Mouse (Mus musculus) stomach, embryonic 15.5 days (tissue): ENCODE measurements around the gene Myh9. TPM values are rescaled to one million over a fixed set of nuclear protein-coding genes. Genes with fewer than 3 reads are reported as not detected.

Experiments used
- ATAC-seq: fragments of 200-750 bp; cut with Nextera tagmentation; 2 replicates; pipeline ENCODE4 v1.8.0; 2017; ENCODE audit warnings: low read depth, moderate number of reproducible peaks, moderate TSS enrichment; ENCODE audit not compliant: insufficient read depth, low FRiP score
- H3K27ac ChIP-seq: fragments of 300-500 bp; sonication (generic); 2 replicates; pipeline ENCODE4 v1.5.1; 2015; ENCODE audit warnings: mild to moderate bottlenecking, inconsistent platforms
- H3K27me3 ChIP-seq: fragments of 300-500 bp; sonication (generic); replicated peaks from 2 replicates; pipeline ENCODE4 v1.6.1; 2015; ENCODE audit warnings: inconsistent platforms
- H3K36me3 ChIP-seq: fragments of 300-500 bp; sonication (generic); 2 replicates; pipeline ENCODE4 v1.6.1; 2015; ENCODE audit warnings: inconsistent platforms
- H3K4me1 ChIP-seq: fragments of 300-500 bp; sonication (generic); 2 replicates; pipeline ENCODE4 v1.6.1; 2015; ENCODE audit warnings: inconsistent platforms
- H3K4me2 ChIP-seq: fragments of 300-500 bp; sonication (generic); 2 replicates; pipeline ENCODE4 v1.6.1; 2015; ENCODE audit warnings: mild to moderate bottlenecking, inconsistent platforms
- H3K4me3 ChIP-seq: fragments of 300-500 bp; sonication (generic); replicated peaks from 2 replicates; pipeline ENCODE4 v1.5.1; 2015; ENCODE audit warnings: inconsistent platforms
- H3K9ac ChIP-seq: fragments of 300-500 bp; sonication (generic); 2 replicates; pipeline ENCODE4 v1.6.1; 2015; ENCODE audit warnings: inconsistent platforms
- H3K9me3 ChIP-seq: fragments of 300-500 bp; sonication (generic); 2 replicates; pipeline ENCODE4 v1.6.1; 2016; ENCODE audit warnings: inconsistent platforms
- WGBS: fragments of 180-500 bp; shearing (Covaris S2); methylation state at CpG from one replicate; pipeline ENCODE4 v1.1.7; 2015; 5-methylcytosine and 5-hydroxymethylcytosine counted together
- polyA plus RNA-seq: library from polyadenylated mRNA; unstranded; fragments of >200 nt; fragmentation: Nextera tagmentation; extraction: Ambion mirVana; gene quantifications from 2 replicates; pipeline ENCODE4 v1.2.1, GENCODE M21; 2015

Myh9 gene
- polyA plus RNA-seq, 1 experiment from 2014 or later, result 57.0 TPM

DNA sequence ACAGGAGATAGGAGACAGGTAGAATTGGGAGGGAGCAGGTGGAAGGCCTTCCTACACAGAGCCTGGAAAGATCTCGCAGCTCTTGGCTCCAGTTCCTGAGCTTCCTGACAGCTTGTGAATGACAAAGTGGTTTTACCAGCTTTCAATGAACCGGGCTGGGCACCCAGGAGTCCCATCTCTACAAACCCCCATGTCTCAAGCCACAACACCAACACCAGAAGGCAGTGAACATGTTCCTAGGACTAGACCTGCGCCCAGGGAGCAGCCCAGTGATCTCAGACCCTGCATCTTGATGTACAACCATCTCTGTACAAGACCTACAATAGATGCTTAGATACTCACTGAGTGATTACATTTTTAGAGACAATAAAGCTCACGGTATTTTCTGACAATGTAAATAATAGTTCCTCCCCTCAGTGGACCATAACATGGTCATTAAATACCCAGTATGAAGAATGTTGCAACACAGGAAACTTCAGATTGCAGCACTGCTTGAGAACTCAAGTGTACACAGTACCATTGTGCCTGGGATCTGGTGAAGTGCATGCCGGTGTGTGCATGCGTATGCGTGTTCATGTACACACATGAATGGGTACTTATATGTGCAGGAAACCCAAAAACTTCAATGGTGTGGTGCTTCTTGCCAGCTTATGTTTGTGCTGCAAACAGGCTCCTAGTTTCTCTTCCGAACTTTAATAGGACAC lies 10.1 kb downstream of the Myh9 start:
- Histone ChIP-seq H3K9me3 (no peaks in the 10 kb centered on the region), H3K9ac (no peak overlapping the region), H3K27ac (peak overlapping the region; percentile 74), H3K4me1 (peaks cover 80% of the 10 kb centered on the region), H3K4me2 (0 out of 2 replicates have a peak overlapping the region, but pooled peaks have one; percentile 21), H3K36me3 (no peaks in the 10 kb centered on the region), H3K4me3 (no peak overlapping the region), H3K27me3 (no peaks in the 10 kb centered on the region)
- WGBS, result 62% methylated on average over 8 of the region's 8 CpGs
- no peak for ATAC-seq

- no peaks in the 10 kb centered on the region for H3K36me3 ChIP-seq
These were observed 10.8 kb downstream of the Myh9 start for GRCm38 (mm10) chr15:77831138-77831579.

GRCm38 (mm10) chr15:77830481-77831137 lies 11.4 kb downstream of the Myh9 start:
- Histone ChIP-seq H3K4me2 (peak overlapping the region; percentile 17; the same call in 1 of the 2 replicates), H3K27ac (peak overlapping the region; percentile 49), H3K36me3 (no peaks in the 10 kb centered on the region), H3K4me3 (no peak overlapping the region), H3K4me1 (peaks cover 71% of the 10 kb centered on the region), H3K27me3 (no peaks in the 10 kb centered on the region), H3K9ac (no peak overlapping the region), H3K9me3 (no peaks in the 10 kb centered on the region)
- no peak for ATAC-seq
- WGBS, result 64% methylated on average over 5 of the region's 5 CpGs

More at GRCm38 (mm10) chr15:77831138-77831579, 10.8 kb downstream of the Myh9 start:
- WGBS, result 53% methylated on average over 2 of the region's 2 CpGs
- Histone ChIP-seq H3K4me2 (peak overlapping the region; percentile 17; the same call in 1 of the 2 replicates), H3K9me3 (no peaks in the 10 kb centered on the region), H3K27me3 (no peaks in the 10 kb centered on the region), H3K27ac (peak overlapping the region; percentile 74), H3K4me1 (peaks cover 77% of the 10 kb centered on the region), H3K9ac (no peak overlapping the region), H3K4me3 (no peak overlapping the region)
- ATAC-seq, result no peak

DNA sequence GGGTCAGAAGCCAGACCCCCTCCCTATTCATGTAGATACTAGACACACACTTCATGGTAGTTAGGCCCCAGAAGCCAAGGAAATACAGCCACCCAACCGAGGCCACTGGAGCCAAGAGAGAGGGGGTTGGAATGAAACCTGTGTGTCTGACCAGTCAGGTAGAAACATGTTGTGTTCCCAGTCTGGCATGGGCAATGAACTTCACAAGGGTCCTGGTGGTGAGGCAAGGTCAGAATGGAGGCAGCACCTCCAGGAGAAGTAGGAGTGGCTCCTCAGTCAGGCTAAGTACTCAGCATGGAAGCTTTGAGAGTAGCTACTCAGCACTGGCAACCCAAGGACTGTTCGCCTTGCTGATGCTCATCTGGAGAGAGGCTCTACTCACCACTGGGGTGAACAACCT lies 12.4 kb downstream of the Myh9 start:
- Histone ChIP-seq H3K4me3 (no peak overlapping the region), H3K4me2 (no peak overlapping the region), H3K36me3 (no peaks in the 10 kb centered on the region), H3K27ac (peak overlapping the region; percentile 60), H3K4me1 (peaks cover 67% of the 10 kb centered on the region), H3K9ac (no peak overlapping the region), H3K27me3 (no peaks in the 10 kb centered on the region), H3K9me3 (no peaks in the 10 kb centered on the region)
- no peak for ATAC-seq
- WGBS, result 62% methylated on average over 2 of the region's 2 CpGs

- no peaks in the 10 kb centered on the region for H3K9me3 ChIP-seq
- H3K27ac ChIP-seq, result no peak overlapping the region
- no peak overlapping the region for H3K4me2 ChIP-seq
- no peaks in the 10 kb centered on the region for H3K36me3 ChIP-seq
- peaks cover 69% of the 10 kb centered on the region for H3K4me1 ChIP-seq
- H3K27me3 ChIP-seq, result no peaks in the 10 kb centered on the region
- 91% methylated on average over 6 of the region's 6 CpGs for WGBS
- no peak overlapping the region for H3K9ac ChIP-seq
- H3K4me3 ChIP-seq, result no peak overlapping the region
- ATAC-seq, result no peak
These were observed 13.1 kb downstream of the Myh9 start for GRCm38 (mm10) chr15:77828910-77829309.

DNA sequence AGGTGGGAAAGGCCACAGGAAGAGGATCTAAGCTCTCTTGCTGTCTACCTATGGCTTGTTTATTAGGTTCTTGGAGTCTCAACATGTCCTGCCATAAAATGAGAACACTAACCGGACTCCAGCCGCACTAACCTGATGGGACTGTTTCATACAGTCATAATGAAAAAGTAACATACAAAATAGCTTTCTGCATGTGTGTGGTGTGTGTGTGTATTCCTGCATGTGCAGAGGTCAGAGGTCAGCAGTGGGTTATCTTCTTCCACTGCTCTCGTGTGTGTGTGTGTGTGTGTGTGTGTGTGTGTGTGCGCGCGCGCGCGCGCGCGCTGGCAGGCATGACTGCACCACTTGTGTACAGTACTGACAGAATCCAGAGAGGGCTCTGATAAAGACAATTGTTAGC lies 13.7 kb downstream of the Myh9 start:
- no peak overlapping the region for H3K4me3 ChIP-seq
- no peak overlapping the region for H3K9ac ChIP-seq
- ATAC-seq, result no peak
- WGBS, result 88% methylated on average over 12 of the region's 12 CpGs
- no peaks in the 10 kb centered on the region for H3K36me3 ChIP-seq
- peak overlapping the region; percentile 72 for H3K27ac ChIP-seq
- peaks cover 69% of the 10 kb centered on the region for H3K4me1 ChIP-seq
- no peak overlapping the region for H3K4me2 ChIP-seq
- H3K27me3 ChIP-seq, result no peaks in the 10 kb centered on the region
- H3K9me3 ChIP-seq, result no peaks in the 10 kb centered on the region

- Histone ChIP-seq H3K4me1 (peaks cover 72% of the 10 kb centered on the region), H3K4me3 (no peak overlapping the region), H3K27me3 (no peaks in the 10 kb centered on the region), H3K36me3 (no peaks in the 10 kb centered on the region), H3K9ac (no peak overlapping the region), H3K4me2 (no peak overlapping the region), H3K9me3 (no peaks in the 10 kb centered on the region), H3K27ac (peak overlapping the region; percentile 72)
- ATAC-seq, result 0 out of 2 replicates have a peak, but pooled peaks have one; percentile 9
- 18% methylated on average over 6 of the region's 6 CpGs for WGBS
These were observed 14.2 kb downstream of the Myh9 start for GRCm38 (mm10) chr15:77827794-77828193.

DNA sequence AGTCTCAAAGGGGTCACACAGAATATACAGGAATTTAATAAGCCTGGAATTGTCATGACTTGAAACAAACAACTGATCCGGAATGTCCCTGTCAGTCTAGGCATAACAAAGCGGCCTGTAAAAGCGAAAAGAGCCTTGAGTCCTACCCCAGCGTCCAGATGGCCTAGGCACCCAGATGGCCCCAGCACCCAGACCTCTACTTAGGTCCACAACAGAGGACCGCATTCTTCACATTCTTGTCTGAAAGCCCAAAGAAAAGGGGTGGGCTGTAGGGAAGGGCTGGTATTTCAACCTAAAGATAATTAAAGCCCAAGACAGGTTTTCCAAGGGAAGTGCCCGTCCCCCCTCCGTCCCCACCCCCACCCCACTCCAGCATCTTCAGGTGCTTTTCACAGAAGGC lies 14.6 kb downstream of the Myh9 start:
- H3K9ac ChIP-seq, result no peak overlapping the region
- H3K4me2 ChIP-seq, result no peak overlapping the region; the same call in 1 of the 2 replicates
- 23% methylated on average over 7 of the region's 7 CpGs for WGBS
- no peaks in the 10 kb centered on the region for H3K27me3 ChIP-seq
- peaks cover 72% of the 10 kb centered on the region for H3K4me1 ChIP-seq
- no peaks in the 10 kb centered on the region for H3K9me3 ChIP-seq
- ATAC-seq, result no peak
- no peaks in the 10 kb centered on the region for H3K36me3 ChIP-seq
- no peak overlapping the region for H3K4me3 ChIP-seq
- H3K27ac ChIP-seq, result peak overlapping the region; percentile 72

GRCm38 (mm10) chr15:77825382-77825781 lies 16.6 kb downstream of the Myh9 start:
- H3K4me3 ChIP-seq, result no peak overlapping the region
- 63% methylated on average over 1 of the region's 1 CpGs for WGBS
- H3K36me3 ChIP-seq, result no peaks in the 10 kb centered on the region
- no peak overlapping the region for H3K4me2 ChIP-seq
- no peaks in the 10 kb centered on the region for H3K9me3 ChIP-seq
- H3K9ac ChIP-seq, result no peak overlapping the region
- peaks cover 73% of the 10 kb centered on the region for H3K4me1 ChIP-seq
- H3K27ac ChIP-seq, result no peak overlapping the region
- no peak for ATAC-seq
- H3K27me3 ChIP-seq, result no peaks in the 10 kb centered on the region

GRCm38 (mm10) chr15:77824321-77824720 lies 17.7 kb downstream of the Myh9 start:
- ATAC-seq, result no peak
- Histone ChIP-seq H3K4me2 (no peak overlapping the region), H3K9me3 (no peaks in the 10 kb centered on the region), H3K27ac (peak overlapping the region; percentile 85), H3K27me3 (no peaks in the 10 kb centered on the region), H3K4me3 (no peak overlapping the region), H3K36me3 (no peaks in the 10 kb centered on the region), H3K4me1 (peaks cover 78% of the 10 kb centered on the region), H3K9ac (no peak overlapping the region)
- WGBS, result 88% methylated on average over 1 of the region's 1 CpGs

DNA sequence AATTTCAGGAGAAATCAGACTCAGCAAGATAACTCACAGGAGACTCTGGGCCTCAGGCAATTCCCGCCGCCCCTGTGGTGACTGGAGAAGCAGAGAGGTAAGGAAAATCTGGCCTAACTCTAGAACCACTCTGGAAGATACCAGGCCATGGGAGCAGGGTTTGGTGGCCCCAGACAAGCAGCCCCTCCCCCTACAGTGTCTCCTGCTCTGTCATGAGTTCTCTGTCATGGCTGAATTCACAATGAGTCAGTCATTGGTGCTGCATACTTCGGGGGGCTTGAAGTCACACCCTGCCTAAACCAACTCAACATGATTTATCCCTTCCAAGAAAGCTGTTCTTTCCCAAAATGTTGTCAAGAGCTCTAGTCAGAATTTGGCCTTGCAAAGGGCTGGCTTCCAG lies 18.3 kb downstream of the Myh9 start:
- no peak overlapping the region for H3K9ac ChIP-seq
- no peak overlapping the region for H3K4me2 ChIP-seq
- WGBS, result 50% methylated on average over 3 of the region's 3 CpGs
- peaks cover 81% of the 10 kb centered on the region for H3K4me1 ChIP-seq
- H3K9me3 ChIP-seq, result no peaks in the 10 kb centered on the region
- H3K4me3 ChIP-seq, result no peak overlapping the region
- H3K27ac ChIP-seq, result peak overlapping the region; percentile 85
- H3K27me3 ChIP-seq, result no peaks in the 10 kb centered on the region
- ATAC-seq, result no peak
- H3K36me3 ChIP-seq, result no peaks in the 10 kb centered on the region

GRCm38 (mm10) chr15:77823196-77823595 lies 18.8 kb downstream of the Myh9 start:
- no peaks in the 10 kb centered on the region for H3K36me3 ChIP-seq
- 0 out of 2 replicates have a peak overlapping the region, but pooled peaks have one; percentile 14 for H3K4me2 ChIP-seq
- peaks cover 82% of the 10 kb centered on the region for H3K4me1 ChIP-seq
- peak overlapping the region; percentile 85 for H3K27ac ChIP-seq
- H3K9me3 ChIP-seq, result no peaks in the 10 kb centered on the region
- 46% methylated on average over 6 of the region's 6 CpGs for WGBS
- H3K9ac ChIP-seq, result no peak overlapping the region
- no peak for ATAC-seq
- no peak overlapping the region for H3K4me3 ChIP-seq
- H3K27me3 ChIP-seq, result no peaks in the 10 kb centered on the region
